Mouse (Mus musculus): ENCODE measurements around the gene Eif3c. TPM values are rescaled to one million over a fixed set of nuclear protein-coding genes. Genes with fewer than 3 reads are reported as not detected.

Gene Eif3c
- polyA plus RNA-seq, 1 experiment from 2014 or later: 194 TPM

GRCm38 (mm10) chr7:126581661-126582060 is 15.4 kb upstream of the Eif3c start:
- H3K4me3 ChIP-seq (ENCODE audit: low read length): no peak overlapping the region
- ATAC-seq: no peak
- H3K4me1 ChIP-seq (ENCODE audit: control insufficient read depth, insufficient read depth, low read length): peaks cover 4% of the 10 kb centered on the region
- WGBS: 78% methylated on average over 6 of the region's 6 CpGs
- 0 out of 2 replicates have a peak overlapping the region, but pooled peaks have one; percentile 10 for H3K27ac ChIP-seq (ENCODE audit: low read length)
- no peak overlapping the region for H3K9ac ChIP-seq (ENCODE audit: low read depth, low read length)
- peaks cover 5% of the 10 kb centered on the region; the same call in 1 of the 2 replicates for H3K36me3 ChIP-seq (ENCODE audit: control insufficient read depth, insufficient read depth, low read length)
- no peaks in the 10 kb centered on the region for H3K27me3 ChIP-seq (replicated peaks; ENCODE audit: control insufficient read depth, insufficient read depth, low read length)
- no peak overlapping the region for H3K4me2 ChIP-seq (ENCODE audit: low read depth, low read length)
- H3K9me3 ChIP-seq (ENCODE audit: control insufficient read depth, low read length): no peaks in the 10 kb centered on the region

GRCm38 (mm10) chr7:126579172-126579571 is 13.0 kb upstream of the Eif3c start:
- H3K4me1 ChIP-seq (ENCODE audit: control insufficient read depth, insufficient read depth, low read length): peaks cover 4% of the 10 kb centered on the region
- H3K9ac ChIP-seq (ENCODE audit: low read depth, low read length): no peak overlapping the region
- H3K9me3 ChIP-seq (ENCODE audit: control insufficient read depth, low read length): no peaks in the 10 kb centered on the region
- H3K4me3 ChIP-seq (ENCODE audit: low read length): no peak overlapping the region
- 51% methylated on average over 8 of the region's 8 CpGs for WGBS
- no peak overlapping the region for H3K27ac ChIP-seq (ENCODE audit: low read length)
- H3K27me3 ChIP-seq (replicated peaks; ENCODE audit: control insufficient read depth, insufficient read depth, low read length): no peaks in the 10 kb centered on the region
- no peak for ATAC-seq
- H3K4me2 ChIP-seq (ENCODE audit: low read depth, low read length): no peak overlapping the region
- peaks cover 5% of the 10 kb centered on the region; the same call in 1 of the 2 replicates for H3K36me3 ChIP-seq (ENCODE audit: control insufficient read depth, insufficient read depth, low read length)

GRCm38 (mm10) chr7:126576946-126577345 is 10.7 kb upstream of the Eif3c start:
- H3K4me1 ChIP-seq (ENCODE audit: control insufficient read depth, insufficient read depth, low read length): no peaks in the 10 kb centered on the region
- H3K4me2 ChIP-seq (ENCODE audit: low read depth, low read length): no peak overlapping the region
- H3K36me3 ChIP-seq (ENCODE audit: control insufficient read depth, insufficient read depth, low read length): peaks cover 5% of the 10 kb centered on the region; the same call in 1 of the 2 replicates
- no peak for ATAC-seq
- WGBS: 64% methylated on average over 8 of the region's 8 CpGs
- no peak overlapping the region for H3K4me3 ChIP-seq (ENCODE audit: low read length)
- H3K9me3 ChIP-seq (ENCODE audit: control insufficient read depth, low read length): no peaks in the 10 kb centered on the region
- no peak overlapping the region for H3K27ac ChIP-seq (ENCODE audit: low read length)
- H3K9ac ChIP-seq (ENCODE audit: low read depth, low read length): no peak overlapping the region
- no peaks in the 10 kb centered on the region for H3K27me3 ChIP-seq (replicated peaks; ENCODE audit: control insufficient read depth, insufficient read depth, low read length)

DNA sequence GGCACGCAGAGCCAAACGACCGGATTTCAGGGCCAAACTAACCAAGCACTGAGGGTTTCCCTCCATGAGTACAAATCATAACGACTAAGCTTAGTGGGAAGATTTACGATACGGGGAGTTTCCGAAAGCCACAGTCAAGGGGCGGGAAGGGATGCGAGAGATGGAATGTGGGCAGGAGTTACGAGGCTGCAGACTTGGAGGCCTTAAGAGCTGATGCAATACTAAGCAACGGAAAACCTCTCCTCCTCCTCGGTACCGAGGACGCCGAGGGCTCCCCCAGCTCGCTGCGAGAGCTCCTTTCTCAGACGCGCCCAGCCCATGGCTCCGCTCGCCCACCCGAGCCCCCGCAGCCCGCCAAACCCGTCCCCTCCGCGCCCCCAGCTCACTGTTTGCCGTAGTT is 518 bp downstream of the Eif3c start:
- ATAC-seq: peak; percentile 43; the same call in 1 of the 2 replicates
- WGBS: under 1% methylated on average over 28 of the region's 28 CpGs
- peak overlapping the region; percentile 93 for H3K9ac ChIP-seq (ENCODE audit: low read depth, low read length)
- no peaks in the 10 kb centered on the region; the same call in 1 of the 2 replicates for H3K4me1 ChIP-seq (ENCODE audit: control insufficient read depth, insufficient read depth, low read length)
- peak overlapping the region; percentile 96 for H3K4me3 ChIP-seq (ENCODE audit: low read length)
- H3K27ac ChIP-seq (ENCODE audit: low read length): peak overlapping the region; percentile 85
- peaks cover 21% of the 10 kb centered on the region for H3K36me3 ChIP-seq (ENCODE audit: control insufficient read depth, insufficient read depth, low read length)
- no peaks in the 10 kb centered on the region for H3K9me3 ChIP-seq (ENCODE audit: control insufficient read depth, low read length)
- peak overlapping the region; percentile 56 for H3K4me2 ChIP-seq (ENCODE audit: low read depth, low read length)
- no peaks in the 10 kb centered on the region for H3K27me3 ChIP-seq (replicated peaks; ENCODE audit: control insufficient read depth, insufficient read depth, low read length)

DNA sequence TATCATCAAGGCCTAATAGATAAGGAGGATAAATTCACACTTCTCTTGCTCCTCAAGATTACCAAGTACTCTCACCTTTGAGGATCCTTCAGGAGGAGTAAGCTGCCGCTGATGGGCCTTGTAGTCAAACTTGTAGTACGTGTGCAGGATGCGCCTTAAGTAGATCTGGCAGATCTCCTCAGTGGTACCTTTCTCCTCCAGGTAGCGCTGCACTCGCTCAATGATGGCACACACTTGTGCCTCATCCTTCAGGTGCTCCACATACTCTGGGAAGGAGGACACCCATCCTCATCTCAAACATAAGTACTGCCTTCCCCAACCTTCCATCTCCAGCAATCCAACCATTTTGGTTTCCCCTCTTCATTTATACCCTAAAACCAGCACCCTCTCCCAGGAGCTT is 9.6 kb downstream of the Eif3c start:
- Histone ChIP-seq H3K4me2 (ENCODE audit: low read depth, low read length) (no peak overlapping the region), H3K27me3 (replicated peaks; ENCODE audit: control insufficient read depth, insufficient read depth, low read length) (no peaks in the 10 kb centered on the region), H3K4me3 (ENCODE audit: low read length) (no peak overlapping the region), H3K9me3 (ENCODE audit: control insufficient read depth, low read length) (no peaks in the 10 kb centered on the region), H3K36me3 (ENCODE audit: control insufficient read depth, insufficient read depth, low read length) (peaks cover 33% of the 10 kb centered on the region), H3K27ac (ENCODE audit: low read length) (no peak overlapping the region), H3K9ac (ENCODE audit: low read depth, low read length) (no peak overlapping the region), H3K4me1 (ENCODE audit: control insufficient read depth, insufficient read depth, low read length) (no peaks in the 10 kb centered on the region)
- WGBS: 95% methylated on average over 5 of the region's 5 CpGs
- ATAC-seq: no peak

DNA sequence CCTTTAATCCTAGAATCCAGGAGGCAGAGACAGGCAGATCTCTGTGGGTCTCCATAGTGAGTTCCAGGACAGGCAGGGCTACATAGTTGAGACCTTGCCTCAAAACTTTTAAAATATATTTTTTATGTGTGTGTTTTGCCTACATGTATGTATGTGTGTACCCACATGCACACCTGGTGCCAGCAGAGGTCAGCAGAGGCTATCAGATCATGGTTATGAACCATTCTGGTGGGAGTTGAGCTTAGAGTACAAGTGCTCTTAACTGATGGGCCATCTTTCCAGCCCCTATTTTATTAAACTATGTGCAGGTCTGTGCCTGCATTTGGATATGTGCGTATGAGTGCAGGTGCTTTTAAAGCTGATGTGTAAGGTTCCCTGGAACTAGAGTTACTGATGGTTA is 11.4 kb downstream of the Eif3c start:
- no peak overlapping the region for H3K9ac ChIP-seq (ENCODE audit: low read depth, low read length)
- no peak overlapping the region for H3K4me3 ChIP-seq (ENCODE audit: low read length)
- no peak overlapping the region for H3K27ac ChIP-seq (ENCODE audit: low read length)
- H3K4me2 ChIP-seq (ENCODE audit: low read depth, low read length): no peak overlapping the region
- H3K36me3 ChIP-seq (ENCODE audit: control insufficient read depth, insufficient read depth, low read length): peaks cover 35% of the 10 kb centered on the region
- H3K4me1 ChIP-seq (ENCODE audit: control insufficient read depth, insufficient read depth, low read length): no peaks in the 10 kb centered on the region
- H3K27me3 ChIP-seq (replicated peaks; ENCODE audit: control insufficient read depth, insufficient read depth, low read length): no peaks in the 10 kb centered on the region
- H3K9me3 ChIP-seq (ENCODE audit: control insufficient read depth, low read length): no peaks in the 10 kb centered on the region
- ATAC-seq: no peak
- 95% methylated on average over 1 of the region's 1 CpGs for WGBS

DNA sequence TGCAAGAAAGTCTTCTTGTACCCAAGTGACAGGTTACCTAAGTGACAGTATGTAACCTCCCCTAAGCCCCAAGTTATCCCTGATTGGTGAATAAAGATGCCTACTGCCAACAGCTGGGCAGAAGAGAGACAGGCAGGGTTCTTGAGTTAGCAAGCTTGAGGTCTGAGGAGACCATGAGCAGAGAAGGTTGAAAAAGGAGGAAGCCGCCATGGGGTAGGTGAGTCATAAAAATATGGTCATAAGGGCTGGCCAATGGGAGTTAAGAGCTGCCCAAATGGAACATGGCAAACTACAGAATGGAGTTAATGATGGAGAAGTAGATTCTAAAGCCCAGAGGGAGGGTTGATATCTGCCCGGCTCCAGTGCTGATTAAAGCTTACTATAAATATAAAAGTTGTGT is 20.6 kb downstream of the Eif3c start:
- no peaks in the 10 kb centered on the region for H3K4me1 ChIP-seq (ENCODE audit: control insufficient read depth, insufficient read depth, low read length)
- H3K9ac ChIP-seq (ENCODE audit: low read depth, low read length): no peak overlapping the region
- H3K27ac ChIP-seq (ENCODE audit: low read length): no peak overlapping the region
- no peak overlapping the region for H3K4me2 ChIP-seq (ENCODE audit: low read depth, low read length)
- no peak for ATAC-seq
- no peak overlapping the region for H3K4me3 ChIP-seq (ENCODE audit: low read length)
- no peaks in the 10 kb centered on the region for H3K27me3 ChIP-seq (replicated peaks; ENCODE audit: control insufficient read depth, insufficient read depth, low read length)
- H3K36me3 ChIP-seq (ENCODE audit: control insufficient read depth, insufficient read depth, low read length): peaks cover 8% of the 10 kb centered on the region
- WGBS: 87% methylated on average over 2 of the region's 2 CpGs
- H3K9me3 ChIP-seq (ENCODE audit: control insufficient read depth, low read length): no peaks in the 10 kb centered on the region

DNA sequence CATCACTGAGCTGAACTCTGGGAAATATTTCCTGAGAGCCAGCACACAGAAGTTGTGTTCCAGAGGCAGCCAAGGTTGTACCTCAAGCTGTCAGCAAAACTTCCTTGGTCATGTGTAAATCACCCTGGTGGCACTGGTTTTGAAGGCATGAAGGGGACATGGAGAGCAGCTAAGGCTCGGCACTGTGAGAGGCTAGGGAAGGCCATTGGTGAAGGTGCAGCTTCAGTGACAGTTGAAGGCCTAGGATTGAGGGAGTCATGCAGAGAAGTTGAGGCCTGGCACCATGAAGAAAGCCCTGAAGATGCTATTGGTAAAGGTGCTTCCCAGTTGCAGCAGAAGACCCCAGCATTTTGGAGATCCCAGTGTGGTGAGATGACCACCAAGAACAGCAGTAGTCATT is 24.6 kb downstream of the Eif3c start:
- no peak overlapping the region for H3K4me2 ChIP-seq (ENCODE audit: low read depth, low read length)
- no peaks in the 10 kb centered on the region; the same call in 1 of the 2 replicates for H3K27me3 ChIP-seq (replicated peaks; ENCODE audit: control insufficient read depth, insufficient read depth, low read length)
- H3K4me1 ChIP-seq (ENCODE audit: control insufficient read depth, insufficient read depth, low read length): no peaks in the 10 kb centered on the region
- H3K9me3 ChIP-seq (ENCODE audit: control insufficient read depth, low read length): no peaks in the 10 kb centered on the region
- no peak overlapping the region for H3K27ac ChIP-seq (ENCODE audit: low read length)
- H3K4me3 ChIP-seq (ENCODE audit: low read length): no peak overlapping the region
- WGBS: 92% methylated on average over 1 of the region's 1 CpGs
- no peak for ATAC-seq
- H3K9ac ChIP-seq (ENCODE audit: low read depth, low read length): no peak overlapping the region
- H3K36me3 ChIP-seq (ENCODE audit: control insufficient read depth, insufficient read depth, low read length): peaks cover 3% of the 10 kb centered on the region

GRCm38 (mm10) chr7:126537820-126538585 is 28.2 kb downstream of the Eif3c start:
- H3K4me1 ChIP-seq (ENCODE audit: control insufficient read depth, insufficient read depth, low read length): peaks cover 5% of the 10 kb centered on the region; the same call in 1 of the 2 replicates
- no peak overlapping the region for H3K27ac ChIP-seq (ENCODE audit: low read length)
- no peak overlapping the region for H3K4me3 ChIP-seq (ENCODE audit: low read length)
- H3K27me3 ChIP-seq (replicated peaks; ENCODE audit: control insufficient read depth, insufficient read depth, low read length): peaks cover 2% of the 10 kb centered on the region; the same call in 1 of the 2 replicates
- WGBS: 73% methylated on average over 5 of the region's 5 CpGs
- no peaks in the 10 kb centered on the region for H3K9me3 ChIP-seq (ENCODE audit: control insufficient read depth, low read length)
- H3K4me2 ChIP-seq (ENCODE audit: low read depth, low read length): no peak overlapping the region
- H3K9ac ChIP-seq (ENCODE audit: low read depth, low read length): no peak overlapping the region
- no peaks in the 10 kb centered on the region for H3K36me3 ChIP-seq (ENCODE audit: control insufficient read depth, insufficient read depth, low read length)
- no peak for ATAC-seq

Measured in intestine, embryonic 16.5 days (tissue).